Comparison of ENCODE assay signal across 8 mouse cellular contexts in the genomic region with DNA sequence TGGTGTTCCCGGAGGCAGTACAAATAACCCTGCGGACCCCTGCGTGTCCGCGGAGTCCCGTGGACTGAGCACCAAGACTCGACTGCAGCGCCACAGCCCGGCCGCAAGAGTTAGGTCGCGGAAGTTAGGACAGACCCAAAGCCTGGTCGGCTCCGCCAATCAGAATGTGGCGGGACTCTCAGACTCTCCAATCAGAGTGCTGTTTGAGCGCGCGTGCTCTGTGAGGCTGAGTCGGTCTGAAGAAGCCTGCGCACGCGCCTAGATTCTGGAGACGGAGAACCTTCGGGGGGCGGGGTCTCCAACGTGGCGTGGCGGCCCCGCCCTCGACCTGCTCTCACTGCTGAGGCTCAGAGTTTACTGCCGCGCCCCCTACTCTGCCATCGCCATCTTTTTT. TPM values are rescaled to one million over a fixed set of nuclear protein-coding genes. Genes with fewer than 3 reads are reported as not detected.
A peak's percentile ranks its signal among the peaks of the same experiment; 100 is the strongest.
DNase-seq lines count a peak whose midpoint lies in the region; ATAC-seq lines count a peak whose summit lies in the region.

A gene (minus strand): TSS at position 131 of the 394 bp plus-strand sequence.

- WGBS in intestine, embryonic 14.5 days = under 1% methylated on average over 33 of the region's 33 CpGs

- H3K36me3 ChIP-seq in intestine, embryonic 14.5 days (ENCODE audit: control insufficient read depth, insufficient read depth, low read length) = peaks cover 6% of the 10 kb centered on the region; the same call in 1 of the 2 replicates

- intact Hi-C loops in left cerebral cortex, postnatal 14 days (cut with DNase I) = no loop called here

- peak within 1 kb of the TSS; percentile 82 for H3K27ac ChIP-seq in intestine, embryonic 14.5 days (ENCODE audit: low read depth)

- DNase-seq in adrenal gland, adult 18-20 months (ENCODE audit: low spot score in 2 of 2) = peak; percentile 86 to 91
- DNase-seq in embryo, embryonic 11 days = peak; percentile 100
- peak; percentile 97 for DNase-seq in gastrocnemius, postnatal 25 days
- peak; percentile 96 for DNase-seq in intestine, embryonic 14.5 days (ENCODE audit: low spot score)
- peak; percentile 98 to 99 for DNase-seq in left cerebral cortex, postnatal 14 days (ENCODE audit: low spot score in 2 of 2)
- peak; percentile 99 for DNase-seq in mesoderm, embryonic 11.5 days (ENCODE audit: low read depth, low spot score)
- DNase-seq in right cerebral cortex, postnatal 36 days (ENCODE audit: low spot score in 2 of 2) = peak; percentile 97 to 98
- peak; percentile 98 for DNase-seq in yolk sac, embryonic 10.5 days (ENCODE audit: low spot score)

- H3K9me3 ChIP-seq in intestine, embryonic 14.5 days (ENCODE audit: control insufficient read depth, low read length) = no peaks in the 10 kb centered on the region

- H3K27me3 ChIP-seq in intestine, embryonic 14.5 days (replicated peaks; ENCODE audit: control insufficient read depth, insufficient read depth, low read length) = no peaks in the 10 kb centered on the region

- peaks cover 28% of the 10 kb centered on the region for H3K4me1 ChIP-seq in intestine, embryonic 14.5 days (replicated peaks; ENCODE audit: control insufficient read depth, insufficient read depth, low read length)

- H3K4me2 ChIP-seq in intestine, embryonic 14.5 days (ENCODE audit: low read length) = peak within 1 kb of the TSS; percentile 96

- peak within 1 kb of the TSS; percentile 89 for H3K4me3 ChIP-seq in intestine, embryonic 14.5 days (ENCODE audit: low read depth, low read length)

- H3K9ac ChIP-seq in intestine, embryonic 14.5 days (ENCODE audit: low read length) = peak within 1 kb of the TSS; percentile 79

- ATAC-seq in intestine, embryonic 14.5 days (replicated peaks; ENCODE audit: low FRiP score, low TSS enrichment, low read depth) = peak; percentile 93

RNA-seq across cellular contexts. Expression of the gene that starts here (rescaled TPM):
- total RNA-seq in adrenal gland, adult 18-20 months (2021) = 10 to 100 TPM; 63.6 to 81.3 TPM
- 10 to 100 TPM; 37.6 to 43.8 TPM for total RNA-seq in gastrocnemius, postnatal 25 days (2021)
- polyA plus RNA-seq in intestine, embryonic 14.5 days (2014; fragmentation: Nextera tagmentation; extraction: Ambion mirVana) = 91.3 and 94.4 TPM in 2 replicates
- 10 to 100 TPM; 27.3 to 28.2 TPM for total RNA-seq in left cerebral cortex, postnatal 14 days (2021)

Comparison
In these comparisons a context has a peak if more than half of its experiments do, and no peak if none do; other contexts are left out.
1. Peak in every context shown above with its lines: DNase-seq, ATAC-seq, H3K4me3 ChIP-seq and H3K27ac ChIP-seq.